Mouse (Mus musculus): ENCODE data around the gene B4galnt3. TPM values are rescaled to one million over a fixed set of nuclear protein-coding genes. Genes with fewer than 3 reads are reported as not detected.
A peak's percentile ranks its signal among the peaks of the same experiment; 100 is the strongest.
"Not testable (repeated sequence)": the region's sequence is repeated elsewhere in the genome, so short reads cannot be mapped to it uniquely, and the experiment has no call there.

The B4galnt3 gene
- polyA plus RNA-seq, 1 experiment from 2014 or later: 0.26 TPM

GRCm38 (mm10) chr6:120312443-120312842, 18.1 kb upstream of the B4galnt3 start:
- H3K9me3 ChIP-seq (ENCODE audit: control insufficient read depth, low read length): no peaks in the 10 kb centered on the region
- H3K27me3 ChIP-seq (ENCODE audit: control insufficient read depth, insufficient read depth, low read length): no peaks in the 10 kb centered on the region
- no peak overlapping the region for H3K4me2 ChIP-seq (ENCODE audit: low read length)
- H3K4me3 ChIP-seq (ENCODE audit: control insufficient read depth in 1 of 2, insufficient read depth in 1 of 2, low read depth in 1 of 2, low read length in 2 of 2): no peak overlapping the region
- 82% methylated on average over 5 of the region's 5 CpGs for WGBS
- peaks cover 6 to 14% of the 10 kb centered on the region in 2 experiments for H3K4me1 ChIP-seq (ENCODE audit: control insufficient read depth in 2 of 2, insufficient read depth in 2 of 2, low read length in 2 of 2)
- no peaks in the 10 kb centered on the region for H3K36me3 ChIP-seq (ENCODE audit: control insufficient read depth, insufficient read depth, low read length)
- no peak overlapping the region for H3K27ac ChIP-seq (replicated peaks in 1 of 2; ENCODE audit: control insufficient read depth in 1 of 2, insufficient read depth in 1 of 2, low read depth in 2 of 2, low read length in 2 of 2)
- no peak for ATAC-seq (ENCODE audit: insufficient number of reproducible peaks, insufficient read depth, low FRiP score, low read depth)
- no peak overlapping the region for H3K9ac ChIP-seq (ENCODE audit: low read length)

GRCm38 (mm10) chr6:120309787-120310186, 15.4 kb upstream of the B4galnt3 start:
- Histone ChIP-seq H3K36me3 (ENCODE audit: control insufficient read depth, insufficient read depth, low read length) (no peaks in the 10 kb centered on the region), H3K9ac (ENCODE audit: low read length) (no peak overlapping the region), H3K27me3 (ENCODE audit: control insufficient read depth, insufficient read depth, low read length) (no peaks in the 10 kb centered on the region), H3K4me1 (ENCODE audit: control insufficient read depth in 2 of 2, insufficient read depth in 2 of 2, low read length in 2 of 2) (peaks cover 8 to 14% of the 10 kb centered on the region in 2 experiments), H3K4me2 (ENCODE audit: low read length) (peak overlapping the region; percentile 51), H3K9me3 (ENCODE audit: control insufficient read depth, low read length) (no peaks in the 10 kb centered on the region), H3K27ac (replicated peaks in 1 of 2; ENCODE audit: control insufficient read depth in 1 of 2, insufficient read depth in 1 of 2, low read depth in 2 of 2, low read length in 2 of 2) (peak overlapping the region in 1 of 2 experiments; percentile 50; a peak in 2 of 4 replicates), H3K4me3 (ENCODE audit: control insufficient read depth in 1 of 2, insufficient read depth in 1 of 2, low read depth in 1 of 2, low read length in 2 of 2) (no peak overlapping the region)
- peak; percentile 66 for ATAC-seq (ENCODE audit: insufficient number of reproducible peaks, insufficient read depth, low FRiP score, low read depth)
- 8% methylated on average over 3 of the region's 3 CpGs for WGBS

- ATAC-seq (ENCODE audit: insufficient number of reproducible peaks, insufficient read depth, low FRiP score, low read depth): no peak
- Histone ChIP-seq H3K4me1 (ENCODE audit: control insufficient read depth in 2 of 2, insufficient read depth in 2 of 2, low read length in 2 of 2) (peaks cover 8 to 14% of the 10 kb centered on the region in 2 experiments), H3K4me2 (ENCODE audit: low read length) (peak overlapping the region; percentile 51), H3K27ac (replicated peaks in 1 of 2; ENCODE audit: control insufficient read depth in 1 of 2, insufficient read depth in 1 of 2, low read depth in 2 of 2, low read length in 2 of 2) (peak overlapping the region; percentile 25 to 50; a peak in 3 of 4 replicates), H3K36me3 (ENCODE audit: control insufficient read depth, insufficient read depth, low read length) (no peaks in the 10 kb centered on the region), H3K27me3 (ENCODE audit: control insufficient read depth, insufficient read depth, low read length) (no peaks in the 10 kb centered on the region), H3K9ac (ENCODE audit: low read length) (0 out of 2 replicates have a peak overlapping the region, but pooled peaks have one; percentile 16), H3K4me3 (ENCODE audit: control insufficient read depth in 1 of 2, insufficient read depth in 1 of 2, low read depth in 1 of 2, low read length in 2 of 2) (no peak overlapping the region), H3K9me3 (ENCODE audit: control insufficient read depth, low read length) (no peaks in the 10 kb centered on the region)
- 30% methylated on average over 9 of the region's 9 CpGs for WGBS
Observed at GRCm38 (mm10) chr6:120309338-120309737, 15.0 kb upstream of the B4galnt3 start.

GRCm38 (mm10) chr6:120306859-120307594, 12.7 kb upstream of the B4galnt3 start:
- Histone ChIP-seq H3K27ac (replicated peaks in 1 of 2; ENCODE audit: control insufficient read depth in 1 of 2, insufficient read depth in 1 of 2, low read depth in 2 of 2, low read length in 2 of 2) (no peak overlapping the region), H3K9ac (ENCODE audit: low read length) (no peak overlapping the region), H3K9me3 (ENCODE audit: control insufficient read depth, low read length) (no peaks in the 10 kb centered on the region), H3K4me3 (ENCODE audit: control insufficient read depth in 1 of 2, insufficient read depth in 1 of 2, low read depth in 1 of 2, low read length in 2 of 2) (no peak overlapping the region), H3K27me3 (ENCODE audit: control insufficient read depth, insufficient read depth, low read length) (peaks cover 4% of the 10 kb centered on the region), H3K4me1 (ENCODE audit: control insufficient read depth in 2 of 2, insufficient read depth in 2 of 2, low read length in 2 of 2) (peaks cover 14% of the 10 kb centered on the region in 2 experiments), H3K36me3 (ENCODE audit: control insufficient read depth, insufficient read depth, low read length) (no peaks in the 10 kb centered on the region), H3K4me2 (ENCODE audit: low read length) (no peak overlapping the region)
- 81% methylated on average over 3 of the region's 3 CpGs for WGBS
- ATAC-seq (ENCODE audit: insufficient number of reproducible peaks, insufficient read depth, low FRiP score, low read depth): no peak

- Histone ChIP-seq H3K36me3 (ENCODE audit: control insufficient read depth, insufficient read depth, low read length) (no peaks in the 10 kb centered on the region), H3K4me1 (ENCODE audit: control insufficient read depth in 2 of 2, insufficient read depth in 2 of 2, low read length in 2 of 2) (peaks cover 0 to 8% of the 10 kb centered on the region in 2 experiments; a peak in 1 of 4 replicates), H3K27me3 (ENCODE audit: control insufficient read depth, insufficient read depth, low read length) (peaks cover 6% of the 10 kb centered on the region), H3K4me2 (ENCODE audit: low read length) (peak overlapping the region; percentile 54), H3K9ac (ENCODE audit: low read length) (peak overlapping the region; percentile 40; the same call in 1 of the 2 replicates), H3K9me3 (ENCODE audit: control insufficient read depth, low read length) (no peaks in the 10 kb centered on the region), H3K4me3 (ENCODE audit: control insufficient read depth in 1 of 2, insufficient read depth in 1 of 2, low read depth in 1 of 2, low read length in 2 of 2) (peak overlapping the region; percentile 17 to 27; a peak in 3 of 4 replicates), H3K27ac (replicated peaks in 1 of 2; ENCODE audit: control insufficient read depth in 1 of 2, insufficient read depth in 1 of 2, low read depth in 2 of 2, low read length in 2 of 2) (no peak overlapping the region)
- no peak for ATAC-seq (ENCODE audit: insufficient number of reproducible peaks, insufficient read depth, low FRiP score, low read depth)
- WGBS: 14% methylated on average over 16 of the region's 16 CpGs
Observed at GRCm38 (mm10) chr6:120302755-120303316, 8.5 kb upstream of the B4galnt3 start.

GRCm38 (mm10) chr6:120301137-120301536, 6.8 kb upstream of the B4galnt3 start:
- Histone ChIP-seq H3K4me3 (ENCODE audit: control insufficient read depth in 1 of 2, insufficient read depth in 1 of 2, low read depth in 1 of 2, low read length in 2 of 2) (no peak overlapping the region), H3K9ac (ENCODE audit: low read length) (no peak overlapping the region), H3K27me3 (ENCODE audit: control insufficient read depth, insufficient read depth, low read length) (peaks cover 8% of the 10 kb centered on the region), H3K36me3 (ENCODE audit: control insufficient read depth, insufficient read depth, low read length) (no peaks in the 10 kb centered on the region), H3K9me3 (ENCODE audit: control insufficient read depth, low read length) (no peaks in the 10 kb centered on the region), H3K4me1 (ENCODE audit: control insufficient read depth in 2 of 2, insufficient read depth in 2 of 2, low read length in 2 of 2) (peaks cover 0 to 5% of the 10 kb centered on the region in 2 experiments; a peak in 1 of 4 replicates), H3K27ac (replicated peaks in 1 of 2; ENCODE audit: control insufficient read depth in 1 of 2, insufficient read depth in 1 of 2, low read depth in 2 of 2, low read length in 2 of 2) (no peak overlapping the region), H3K4me2 (ENCODE audit: low read length) (no peak overlapping the region)
- no peak for ATAC-seq (ENCODE audit: insufficient number of reproducible peaks, insufficient read depth, low FRiP score, low read depth)
- WGBS: 26% methylated on average over 6 of the region's 6 CpGs

GRCm38 (mm10) chr6:120296589-120296988, 2.2 kb upstream of the B4galnt3 start:
- H3K27me3 ChIP-seq (ENCODE audit: control insufficient read depth, insufficient read depth, low read length): peaks cover 25% of the 10 kb centered on the region
- WGBS: 98% methylated on average over 2 of the region's 2 CpGs

More at GRCm38 (mm10) chr6:120296589-120296988, 2.2 kb upstream of the B4galnt3 start:
- not testable (repeated sequence) for H3K9ac ChIP-seq (ENCODE audit: low read length); H3K4me3 ChIP-seq (ENCODE audit: control insufficient read depth in 1 of 2, insufficient read depth in 1 of 2, low read depth in 1 of 2, low read length in 2 of 2); H3K9me3 ChIP-seq (ENCODE audit: control insufficient read depth, low read length); H3K36me3 ChIP-seq (ENCODE audit: control insufficient read depth, insufficient read depth, low read length); ATAC-seq (ENCODE audit: insufficient number of reproducible peaks, insufficient read depth, low FRiP score, low read depth); H3K4me2 ChIP-seq (ENCODE audit: low read length); H3K4me1 ChIP-seq (ENCODE audit: control insufficient read depth in 2 of 2, insufficient read depth in 2 of 2, low read length in 2 of 2); H3K27ac ChIP-seq (replicated peaks in 1 of 2; ENCODE audit: control insufficient read depth in 1 of 2, insufficient read depth in 1 of 2, low read depth in 2 of 2, low read length in 2 of 2)
